Mouse (Mus musculus): ENCODE data around the gene Gdf3.

DNA sequence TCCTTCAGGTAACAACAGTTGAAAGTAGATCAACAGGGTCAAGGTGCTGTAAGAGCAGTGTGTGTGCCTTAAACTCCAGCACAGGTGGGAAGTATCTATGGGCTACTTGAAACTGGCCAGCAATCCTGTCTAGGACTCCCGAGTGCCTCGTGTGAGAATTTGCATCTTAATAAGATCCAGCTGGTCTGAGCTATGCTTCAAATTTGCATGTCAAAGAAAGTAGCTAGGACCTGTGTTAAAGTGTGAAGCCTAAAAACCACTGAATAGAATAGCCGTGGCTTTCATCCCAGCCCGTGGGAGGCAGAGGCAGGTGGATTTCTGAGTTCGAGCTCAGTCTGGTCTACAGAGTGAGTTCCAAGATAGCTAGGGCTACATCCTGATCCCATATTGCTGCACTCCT lies 14.6 kb upstream of the Gdf3 start:
- TF ChIP-seq CTCF (IDR thresholded peaks at IDR 0.05; ENCODE audit: extremely low read depth, insufficient read length, insufficient replicate concordance, low read depth, low read length) (no peak), POLR2A (IDR thresholded peaks at IDR 0.05; ENCODE audit: low read depth, low read length) (no peak)
